Mouse (Mus musculus) MEL (cell line): ENCODE measurements around the gene Bach1. TPM values are rescaled to one million over a fixed set of nuclear protein-coding genes. Genes with fewer than 3 reads are reported as not detected.

ENCODE experiments used
- DNase-seq: peaks from one replicate; pipeline ENCODE4 v3.0.0; 2011; ENCODE audit warnings: low read depth, low spot score
- H3K27ac ChIP-seq: 2 replicates; pipeline ENCODE4 v1.5.1; 2012; ENCODE audit warnings: low read depth, mild to moderate bottlenecking, control low read depth, low read length, moderate library complexity; ENCODE audit not compliant: control insufficient read depth
- H3K27me3 ChIP-seq, 2 experiments: fragments of 150-350 bp in 1 of 2; sonication (generic) in 1 of 2; 2 replicates each; pipeline ENCODE4 v1.6.1; 2012; ENCODE audit warnings: low read length in 2 of 2, mild to moderate bottlenecking in 2 of 2, improper control_type of control experiment in 1 of 2, moderate library complexity in 1 of 2; ENCODE audit not compliant: insufficient read depth in 2 of 2, control insufficient read depth in 1 of 2
- H3K36me3 ChIP-seq, 2 experiments: 2 replicates each; pipeline ENCODE4 v1.6.1; 2012 to 2014; ENCODE audit warnings: low read length in 2 of 2, improper control_type of control experiment in 1 of 2, inconsistent platforms in 1 of 2, mild to moderate bottlenecking in 1 of 2; ENCODE audit not compliant: insufficient read depth in 2 of 2, control insufficient read depth in 1 of 2
- H3K4me1 ChIP-seq, 2 experiments: fragments of 150-350 bp in 1 of 2; sonication (generic) in 1 of 2; 2 replicates each; pipeline ENCODE4 v1.6.1; 2012; ENCODE audit warnings: low read length in 2 of 2, improper control_type of control experiment in 1 of 2, mild to moderate bottlenecking in 1 of 2; ENCODE audit not compliant: insufficient read depth in 2 of 2, control insufficient read depth in 1 of 2
- H3K4me3 ChIP-seq, 2 experiments: fragments of 150-350 bp in 1 of 2; sonication (generic) in 1 of 2; 2 replicates each; pipeline ENCODE4 v1.5.1; 2012; ENCODE audit warnings: low read depth in 2 of 2, low read length in 2 of 2, mild to moderate bottlenecking in 2 of 2, moderate library complexity in 2 of 2, control low read depth in 1 of 2, improper control_type of control experiment in 1 of 2; ENCODE audit not compliant: control insufficient read depth in 1 of 2, insufficient read depth in 1 of 2
- H3K79me2 ChIP-seq: 2 replicates; pipeline ENCODE4 v1.6.1; 2012; ENCODE audit warnings: mild to moderate bottlenecking, low read length, moderate library complexity; ENCODE audit not compliant: control insufficient read depth, poor library complexity, insufficient read depth
- H3K9ac ChIP-seq: 2 replicates; pipeline ENCODE4 v1.6.1; 2012; ENCODE audit warnings: low read depth, mild to moderate bottlenecking, control low read depth, low read length, moderate library complexity; ENCODE audit not compliant: control insufficient read depth, poor library complexity, severe bottlenecking
- H3K9me3 ChIP-seq: fragments of 150-350 bp; sonication (generic); replicated peaks from 2 replicates; pipeline ENCODE4 v1.6.1; 2012; ENCODE audit warnings: mild to moderate bottlenecking, low read length, improper control_type of control experiment, moderate library complexity; ENCODE audit not compliant: insufficient read depth
- BHLHE40 ChIP-seq: IDR thresholded peaks from 2 replicates; pipeline ENCODE4 v1.6.1; 2012; ENCODE audit warnings: low read depth, mild to moderate bottlenecking, inconsistent platforms, low read length, improper control_type of control experiment, borderline replicate concordance
- CHD1 ChIP-seq: IDR thresholded peaks from 2 replicates; pipeline ENCODE4 v1.6.1; 2012; ENCODE audit warnings: low read depth, mild to moderate bottlenecking, inconsistent platforms, low read length, improper control_type of control experiment
- CHD2 ChIP-seq: IDR thresholded peaks from 2 replicates; pipeline ENCODE4 v1.6.1; 2011; ENCODE audit warnings: low read length, improper control_type of control experiment
- E2F4 ChIP-seq: IDR thresholded peaks from 2 replicates; pipeline ENCODE4 v1.6.1; 2011; ENCODE audit warnings: low read depth, low read length, improper control_type of control experiment, borderline replicate concordance
- ELF1 ChIP-seq: IDR thresholded peaks from 2 replicates; pipeline ENCODE4 v1.6.1; 2014; ENCODE audit warnings: low read depth, mild to moderate bottlenecking, inconsistent platforms, low read length, improper control_type of control experiment, moderate library complexity
- GABPA ChIP-seq: IDR thresholded peaks from 2 replicates; pipeline ENCODE4 v1.6.1; 2012; ENCODE audit warnings: low read depth, mild to moderate bottlenecking, inconsistent platforms, low read length, improper control_type of control experiment, moderate library complexity
- HCFC1 ChIP-seq: IDR thresholded peaks from 2 replicates; pipeline ENCODE4 v1.6.1; 2012; ENCODE audit warnings: low read depth, mild to moderate bottlenecking, inconsistent platforms, low read length, improper control_type of control experiment, moderate library complexity
- JUND ChIP-seq: IDR thresholded peaks from 2 replicates; pipeline ENCODE4 v1.6.1; 2011; ENCODE audit warnings: low read depth, mild to moderate bottlenecking, improper control_type of control experiment, low read length
- KAT2A ChIP-seq: conservative IDR thresholded peaks from 2 replicates; pipeline ENCODE4 v1.6.1; 2012; ENCODE audit warnings: low read depth, low read length, improper control_type of control experiment, inconsistent platforms
- MAFK ChIP-seq: IDR thresholded peaks from 2 replicates; pipeline ENCODE4 v1.6.1; 2011; ENCODE audit warnings: low read depth, mild to moderate bottlenecking, low read length, improper control_type of control experiment, borderline replicate concordance
- MAX ChIP-seq: IDR thresholded peaks from 2 replicates; pipeline ENCODE4 v1.6.1; 2011; ENCODE audit warnings: low read length, improper control_type of control experiment
- MXI1 ChIP-seq: IDR thresholded peaks from 2 replicates; pipeline ENCODE4 v1.6.1; 2011; ENCODE audit warnings: mild to moderate bottlenecking, low read depth, low read length, improper control_type of control experiment
- MYB ChIP-seq: IDR thresholded peaks from 2 replicates; pipeline ENCODE4 v1.6.1; 2011; ENCODE audit warnings: mild to moderate bottlenecking, low read depth, low read length, improper control_type of control experiment
- NELFE ChIP-seq: IDR thresholded peaks from 2 replicates; pipeline ENCODE4 v1.6.1; 2011; ENCODE audit warnings: low read depth, low read length, improper control_type of control experiment
- NRF1 ChIP-seq: IDR thresholded peaks from 2 replicates; pipeline ENCODE4 v1.6.1; 2014; ENCODE audit warnings: low read depth, mild to moderate bottlenecking, inconsistent platforms, low read length, improper control_type of control experiment, moderate library complexity; ENCODE audit not compliant: poor library complexity, insufficient read depth, severe bottlenecking
- POLR2A ChIP-seq, 2 experiments: IDR thresholded peaks; 2 replicates each; pipeline ENCODE4 v1.6.1; 2011 to 2012; ENCODE audit warnings: low read length in 2 of 2, mild to moderate bottlenecking in 2 of 2, control low read depth in 1 of 2, improper control_type of control experiment in 1 of 2, low read depth in 1 of 2, moderate library complexity in 1 of 2; ENCODE audit not compliant: control insufficient read depth in 1 of 2, insufficient read depth in 1 of 2, poor library complexity in 1 of 2
- POLR2AphosphoS5 ChIP-seq: IDR thresholded peaks from 2 replicates; pipeline ENCODE4 v1.6.1; 2012; ENCODE audit warnings: low read depth, borderline replicate concordance, mild to moderate bottlenecking, inconsistent platforms, low read length, moderate library complexity, mixed read lengths
- RAD21 ChIP-seq: IDR thresholded peaks from 2 replicates; pipeline ENCODE4 v1.6.1; 2011; ENCODE audit warnings: mild to moderate bottlenecking, low read depth, low read length, improper control_type of control experiment
- RCOR1 ChIP-seq: IDR thresholded peaks from 2 replicates; pipeline ENCODE4 v1.6.1; 2012; ENCODE audit warnings: low read depth, mild to moderate bottlenecking, inconsistent platforms, low read length, improper control_type of control experiment
- SMC3 ChIP-seq: IDR thresholded peaks from 2 replicates; pipeline ENCODE4 v1.6.1; 2011; ENCODE audit warnings: low read depth, low read length, improper control_type of control experiment
- TCF12 ChIP-seq: IDR thresholded peaks from 2 replicates; pipeline ENCODE4 v1.6.1; 2014; ENCODE audit warnings: low read depth, mild to moderate bottlenecking, inconsistent platforms, low read length, improper control_type of control experiment, moderate library complexity
- UBTF ChIP-seq: IDR thresholded peaks from 2 replicates; pipeline ENCODE4 v1.6.1; 2012; ENCODE audit warnings: low read depth, mild to moderate bottlenecking, inconsistent platforms, low read length, improper control_type of control experiment, moderate library complexity, borderline replicate concordance; ENCODE audit not compliant: insufficient read depth
- USF1 ChIP-seq: IDR thresholded peaks from 2 replicates; pipeline ENCODE4 v1.6.1; 2014; ENCODE audit warnings: low read depth, mild to moderate bottlenecking, inconsistent platforms, low read length, improper control_type of control experiment, moderate library complexity
- USF2 ChIP-seq, 2 experiments: IDR thresholded peaks; 2 replicates each; pipeline ENCODE4 v1.6.1; 2011 to 2012; ENCODE audit warnings: improper control_type of control experiment in 2 of 2, low read length in 2 of 2, borderline replicate concordance in 1 of 2, inconsistent platforms in 1 of 2, low read depth in 1 of 2, mild to moderate bottlenecking in 1 of 2; ENCODE audit not compliant: insufficient read depth in 1 of 2
- ZC3H11A ChIP-seq: IDR thresholded peaks from 2 replicates; pipeline ENCODE4 v1.6.1; 2012; ENCODE audit warnings: low read depth, mild to moderate bottlenecking, inconsistent platforms, low read length, improper control_type of control experiment
- ZKSCAN1 ChIP-seq: IDR thresholded peaks from 2 replicates; pipeline ENCODE4 v1.6.1; 2012; ENCODE audit warnings: low read depth, mild to moderate bottlenecking, inconsistent platforms, low read length, improper control_type of control experiment, moderate library complexity
- ZMIZ1 ChIP-seq: IDR thresholded peaks from 2 replicates; pipeline ENCODE4 v1.6.1; 2012; ENCODE audit warnings: low read depth, mild to moderate bottlenecking, inconsistent platforms, low read length, improper control_type of control experiment, moderate library complexity
- ZNF384 ChIP-seq: IDR thresholded peaks from 2 replicates; pipeline ENCODE4 v1.6.1; 2012; ENCODE audit warnings: low read depth, mild to moderate bottlenecking, inconsistent platforms, low read length, improper control_type of control experiment
- polyA plus RNA-seq, 2 experiments: library from polyadenylated mRNA; stranded (reverse) in 1 of 2; unstranded in 1 of 2; fragments of >175 nt in 1 of 2; fragments of >200 nt in 1 of 2; gene quantifications; 2 replicates each; pipeline versions ENCODE4 v1.2.1 to v1.2.4; 2012; ENCODE audit warnings: low replicate concordance in 2 of 2, low read depth in 1 of 2; ENCODE audit not compliant: insufficient read length in 2 of 2, insufficient read depth in 1 of 2, missing spikeins in 1 of 2
- total RNA-seq: library from RNA; depleted of rRNA; stranded (reverse); fragments of 300-350 nt; gene quantifications from 2 replicates; pipeline ENCODE4 v1.2.3, GENCODE M21; 2012

Gene Bach1
- total and polyA plus RNA-seq, 3 experiments: 20.5 to 21.1 TPM; not detected in 1

DNA sequence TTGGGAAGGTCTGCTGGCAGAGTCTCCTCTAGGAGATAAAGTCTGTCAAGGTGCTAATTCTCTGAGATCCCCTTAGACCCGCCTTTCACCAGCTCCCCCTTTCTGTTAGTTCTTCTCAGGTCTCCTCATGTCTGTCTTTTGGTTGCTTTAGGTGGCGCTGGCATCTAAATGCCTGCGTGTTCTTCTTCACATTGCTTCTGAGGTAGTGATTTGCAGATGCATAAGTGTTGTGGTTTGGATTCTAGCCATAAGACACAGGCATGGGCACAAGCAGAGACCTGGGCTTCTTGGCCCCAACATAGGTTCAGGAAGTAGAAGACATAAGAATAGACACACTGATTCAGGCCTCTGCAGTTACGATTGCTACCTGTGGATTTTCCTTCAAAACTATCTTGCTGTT is 42.0 kb upstream of the Bach1 start:
- H3K4me1 ChIP-seq: no peaks in the 10 kb centered on the region
- no peak overlapping the region for H3K4me3 ChIP-seq
- TF ChIP-seq ZMIZ1 (no peak), KAT2A (no peak), MYB (no peak), NELFE (no peak), GABPA (no peak), POLR2AphosphoS5 (no peak), ZKSCAN1 (no peak), CHD1 (no peak), USF2 (IDR thresholded peaks at IDR 0.05; ENCODE audit: borderline replicate concordance in 1 of 2, insufficient read depth in 1 of 2, low read depth in 1 of 2, low read length in 2 of 2) (no peak), RAD21 (no peak), MXI1 (no peak), JUND (no peak), MAFK (no peak), RCOR1 (no peak), ZC3H11A (no peak), NRF1 (no peak), TCF12 (no peak)
- no peaks in the 10 kb centered on the region for H3K36me3 ChIP-seq
- no peaks in the 10 kb centered on the region for H3K9me3 ChIP-seq
- no peak overlapping the region for H3K9ac ChIP-seq
- no peaks in the 10 kb centered on the region for H3K27me3 ChIP-seq
- no peaks in the 10 kb centered on the region for H3K79me2 ChIP-seq
- no peak overlapping the region for H3K27ac ChIP-seq
- DNase-seq: no peak

- H3K27ac ChIP-seq: no peak overlapping the region
- no peak overlapping the region for H3K9ac ChIP-seq
- no peak for TF ChIP-seq MYB
- TF ChIP-seq SMC3: no peak
- TF ChIP-seq ZKSCAN1: no peak
- no peak for TF ChIP-seq UBTF
- no peak for TF ChIP-seq HCFC1
- TF ChIP-seq ZNF384: no peak
- no peak for TF ChIP-seq MAX
- TF ChIP-seq POLR2A (IDR thresholded peaks at IDR 0.05; ENCODE audit: control insufficient read depth in 1 of 2, insufficient read depth in 1 of 2, low read depth in 1 of 2, low read length in 2 of 2, poor library complexity in 1 of 2): no peak
- no peak for TF ChIP-seq KAT2A
- TF ChIP-seq E2F4: no peak
- no peak for TF ChIP-seq CHD2
- no peak for TF ChIP-seq BHLHE40
- TF ChIP-seq ZMIZ1: no peak
- no peak for TF ChIP-seq ELF1
- no peak for TF ChIP-seq RAD21
- no peak for TF ChIP-seq ZC3H11A
- TF ChIP-seq USF1: no peak
- no peak for TF ChIP-seq JUND
- TF ChIP-seq POLR2AphosphoS5: no peak
- no peaks in the 10 kb centered on the region for H3K9me3 ChIP-seq
- DNase-seq: no peak
- no peaks in the 10 kb centered on the region for H3K79me2 ChIP-seq
- no peaks in the 10 kb centered on the region for H3K36me3 ChIP-seq
- H3K4me3 ChIP-seq: no peak overlapping the region
- H3K4me1 ChIP-seq: no peaks in the 10 kb centered on the region
- H3K27me3 ChIP-seq: no peaks in the 10 kb centered on the region
These were observed 41.5 kb upstream of the Bach1 start for GRCm38 (mm10) chr16:87657291-87657690.
